Mouse (Mus musculus) kidney, adult 2 months (tissue): ENCODE data around the gene Zp1.

ENCODE experiments used
- CTCF ChIP-seq: fragments of 200-500 bp; conservative IDR thresholded peaks from 2 replicates; pipeline ENCODE4 v1.5.1; 2011; ENCODE audit warnings: low read depth, mild to moderate bottlenecking, control low read depth, low read length, moderate library complexity, mixed read lengths; ENCODE audit not compliant: insufficient read depth, insufficient read length
- POLR2A ChIP-seq: fragments of 200-500 bp; IDR thresholded peaks from one replicate; pipeline ENCODE4 v1.6.1; 2011; ENCODE audit warnings: low read depth, low read length, control low read depth

DNA sequence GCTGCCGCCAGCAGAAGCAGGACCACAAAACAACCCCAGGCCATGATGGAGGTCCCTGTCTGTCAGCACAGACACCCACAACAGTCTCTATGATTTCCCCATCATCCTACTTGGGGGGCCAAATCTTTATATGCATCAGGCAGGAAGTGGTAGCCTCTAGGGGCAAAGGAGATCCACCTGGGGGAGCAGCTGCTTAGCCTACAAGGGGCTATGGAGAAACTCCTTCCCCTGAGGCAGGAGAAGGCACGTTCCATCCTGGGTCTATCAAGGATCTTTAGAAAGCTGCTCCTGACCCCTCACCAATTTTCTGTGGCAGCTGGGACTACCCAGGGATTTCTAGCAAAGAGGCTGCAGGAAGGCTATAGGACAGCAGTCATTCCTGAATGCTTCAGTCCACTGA, at the start of gene Zp1:
- TF ChIP-seq CTCF (no peak), POLR2A (no peak)
